Mouse (Mus musculus) layer of hippocampus, adult 2 months (tissue): ENCODE results near the gene Anapc4. TPM values are rescaled to one million over a fixed set of nuclear protein-coding genes. Genes with fewer than 3 reads are reported as not detected.

Experiments
- DNase-seq, 2 experiments: peaks; one replicate each; pipeline ENCODE4 v3.0.0; 2022; ENCODE audit warnings: low spot score in 2 of 2
- H3K27ac ChIP-seq: fragments of 200-600 bp; 2 replicates; pipeline ENCODE4 v1.8.1; 2022
- H3K4me3 ChIP-seq: fragments of 200-600 bp; 2 replicates; pipeline ENCODE4 v1.8.1; 2022; ENCODE audit warnings: mild to moderate bottlenecking
- CTCF ChIP-seq: fragments of 200-600 bp; conservative IDR thresholded peaks from 2 replicates; pipeline ENCODE4 v1.8.1; 2022; ENCODE audit warnings: antibody characterized with exemption, mild to moderate bottlenecking, moderate library complexity
- total RNA-seq, 2 experiments: library from RNA; stranded (reverse); gene quantifications; 2 replicates each; pipeline ENCODE4 v1.2.3; 2021

The Anapc4 gene
- total RNA-seq, 2 experiments from 2014 or later = 75.5 to 77.0 TPM

GRCm38 (mm10) chr5:52821691-52822090 lies 12.1 kb upstream of the Anapc4 start:
- peak; percentile 89 for TF ChIP-seq CTCF
- peak; percentile 61 to 76 for DNase-seq
- Histone ChIP-seq H3K27ac (peak overlapping the region; percentile 43; the same call in 1 of the 2 replicates), H3K4me3 (no peak overlapping the region)

GRCm38 (mm10) chr5:52827923-52828322 lies 5.9 kb upstream of the Anapc4 start:
- no peak overlapping the region for H3K27ac ChIP-seq
- no peak for DNase-seq
- H3K4me3 ChIP-seq = no peak overlapping the region
- no peak for TF ChIP-seq CTCF

GRCm38 (mm10) chr5:52833005-52833404 lies 807 bp upstream of the Anapc4 start:
- peak overlapping the region; percentile 95; the same call in 1 of the 2 replicates for H3K4me3 ChIP-seq
- DNase-seq = no peak
- H3K27ac ChIP-seq = peak overlapping the region; percentile 88
- no peak for TF ChIP-seq CTCF

GRCm38 (mm10) chr5:52834386-52834785 lies 574 bp downstream of the Anapc4 start:
- Histone ChIP-seq H3K4me3 (peak overlapping the region; percentile 95), H3K27ac (peak overlapping the region; percentile 96)
- TF ChIP-seq CTCF = no peak
- no peak for DNase-seq

DNA sequence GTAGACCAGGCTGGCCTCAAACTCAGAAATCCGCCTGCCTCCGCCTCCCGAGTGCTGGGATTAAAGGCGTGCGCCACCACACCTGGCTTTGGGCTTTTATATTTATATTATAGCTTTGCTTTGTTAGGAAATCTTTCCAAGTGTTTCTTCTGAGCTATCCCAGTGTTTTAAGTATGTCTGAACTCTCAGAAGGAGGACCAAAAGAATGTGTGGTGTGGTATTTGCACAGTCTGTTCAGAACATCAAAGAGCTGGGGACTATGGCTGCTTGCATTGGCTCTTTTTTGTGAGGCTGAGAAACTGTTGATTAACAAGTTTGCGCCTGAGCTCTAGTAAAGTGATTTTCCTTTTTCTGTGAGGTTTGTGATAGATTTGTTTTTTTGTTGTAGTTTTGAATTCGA lies 10.5 kb downstream of the Anapc4 start:
- Histone ChIP-seq H3K4me3 (no peak overlapping the region), H3K27ac (no peak overlapping the region)
- DNase-seq = no peak
- no peak for TF ChIP-seq CTCF

GRCm38 (mm10) chr5:52855727-52856126 lies 21.9 kb downstream of the Anapc4 start:
- Histone ChIP-seq H3K27ac (no peak overlapping the region), H3K4me3 (no peak overlapping the region)
- peak in 1 of 2 experiments; percentile 9 for DNase-seq
- TF ChIP-seq CTCF = peak; percentile 37

GRCm38 (mm10) chr5:52864446-52864845 lies 30.6 kb downstream of the Anapc4 start:
- Histone ChIP-seq H3K4me3 (no peak overlapping the region), H3K27ac (no peak overlapping the region)
- no peak for TF ChIP-seq CTCF

GRCm38 (mm10) chr5:52865825-52866224 lies 32.0 kb downstream of the Anapc4 start:
- TF ChIP-seq CTCF = no peak
- Histone ChIP-seq H3K4me3 (no peak overlapping the region), H3K27ac (no peak overlapping the region)
- DNase-seq = no peak

More at GRCm38 (mm10) chr5:52864446-52864845, 30.6 kb downstream of the Anapc4 start:
- DNase-seq = no peak

GRCm38 (mm10) chr5:52866361-52867155 lies 32.7 kb downstream of the Anapc4 start:
- DNase-seq = no peak
- Histone ChIP-seq H3K27ac (no peak overlapping the region), H3K4me3 (no peak overlapping the region)
- TF ChIP-seq CTCF = no peak

- no peak for DNase-seq
- TF ChIP-seq CTCF = no peak
- no peak overlapping the region for H3K4me3 ChIP-seq
- H3K27ac ChIP-seq = no peak overlapping the region
Observed at GRCm38 (mm10) chr5:52868918-52869703, 35.3 kb downstream of the Anapc4 start.

GRCm38 (mm10) chr5:52871461-52871860 lies 37.6 kb downstream of the Anapc4 start:
- TF ChIP-seq CTCF = no peak

DNA sequence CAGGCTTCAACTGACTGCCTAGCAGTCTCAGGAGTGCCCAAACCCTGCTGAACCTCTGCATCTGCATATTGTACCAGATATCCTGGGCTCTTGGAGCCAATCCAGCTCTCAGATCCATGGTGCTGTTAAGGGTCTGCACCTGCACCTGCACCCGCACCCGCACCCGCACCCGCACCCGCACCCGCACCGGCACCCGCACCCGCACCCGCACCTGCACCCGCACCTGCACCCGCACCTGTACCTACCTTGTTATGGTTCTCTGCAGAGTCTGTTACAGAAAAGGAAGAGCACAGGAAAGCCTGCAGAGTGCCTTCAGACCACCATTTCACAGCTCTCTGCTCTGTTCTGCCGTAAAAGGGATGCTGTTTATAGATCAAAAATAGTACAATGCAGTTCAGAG lies 38.2 kb downstream of the Anapc4 start:
- no peak overlapping the region for H3K4me3 ChIP-seq
- H3K27ac ChIP-seq = no peak overlapping the region
- no peak for TF ChIP-seq CTCF
- DNase-seq = no peak

More at GRCm38 (mm10) chr5:52871461-52871860, 37.6 kb downstream of the Anapc4 start:
- Histone ChIP-seq H3K4me3 (no peak overlapping the region), H3K27ac (no peak overlapping the region)
- no peak for DNase-seq

DNA sequence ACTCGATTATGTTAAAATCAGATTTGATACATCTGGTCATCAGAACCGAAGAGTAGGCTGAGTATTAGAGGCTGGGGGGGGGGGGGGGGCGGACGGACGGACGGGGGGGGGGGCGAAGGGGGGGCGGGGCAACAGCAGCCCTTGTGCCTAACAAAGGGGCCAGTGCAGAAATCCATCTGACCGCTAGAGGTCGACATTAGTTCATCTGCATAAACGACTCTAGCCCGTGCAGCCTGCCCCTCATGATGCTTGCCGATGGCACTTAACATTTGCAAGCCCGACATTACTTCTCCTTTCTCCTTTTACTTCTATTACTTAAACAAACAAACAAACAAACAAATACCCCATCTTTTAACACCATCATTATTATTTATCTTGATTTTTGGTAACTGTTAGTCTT lies 45.0 kb downstream of the Anapc4 start:
- no peak overlapping the region for H3K27ac ChIP-seq
- TF ChIP-seq CTCF = peak; percentile 72
- peak; percentile 52 to 75 for DNase-seq
- H3K4me3 ChIP-seq = no peak overlapping the region
